Mouse (Mus musculus): Measurements from ENCODE around the gene Surf4.

Gene Surf4

GRCm38 (mm10) chr2:26933304-26934055 is at the start of gene Surf4, which contains the start of gene Stkld1:
Surf4 (minus strand) TSS chr2:26933928.
Stkld1 (plus strand) TSS chr2:26934047.
- DNase-seq, result peak; percentile 95

- peak; percentile 61 for DNase-seq
These were observed 46.6 kb upstream of the Surf4 start for GRCm38 (mm10) chr2:26980361-26980760.

DNA sequence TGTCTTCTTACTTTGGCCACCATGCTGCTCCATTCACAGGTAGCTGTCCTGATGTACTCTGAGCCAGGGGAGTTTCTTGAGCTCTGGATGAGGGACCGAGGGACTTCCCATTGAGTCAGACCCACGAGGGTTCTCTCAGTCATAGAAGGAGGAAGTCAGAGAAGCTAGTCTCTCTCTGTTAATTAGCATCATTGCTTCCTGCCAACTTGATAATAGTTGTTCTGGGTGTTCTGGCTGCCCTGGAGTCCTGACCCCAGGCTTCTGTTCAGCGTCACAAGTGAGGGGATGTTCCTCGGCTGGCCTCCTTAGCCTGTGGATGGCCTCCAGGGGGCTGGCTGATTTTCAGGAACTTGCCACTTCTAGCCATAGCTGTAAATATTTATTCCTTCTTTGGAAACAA is 40.2 kb upstream of the Surf4 start:
- no peak for DNase-seq

- no peak for DNase-seq
These were observed 39.4 kb upstream of the Surf4 start, which contains the start of gene Adamts13 for GRCm38 (mm10) chr2:26973116-26973515. Adamts13 (plus strand) TSS chr2:26973416.

DNA sequence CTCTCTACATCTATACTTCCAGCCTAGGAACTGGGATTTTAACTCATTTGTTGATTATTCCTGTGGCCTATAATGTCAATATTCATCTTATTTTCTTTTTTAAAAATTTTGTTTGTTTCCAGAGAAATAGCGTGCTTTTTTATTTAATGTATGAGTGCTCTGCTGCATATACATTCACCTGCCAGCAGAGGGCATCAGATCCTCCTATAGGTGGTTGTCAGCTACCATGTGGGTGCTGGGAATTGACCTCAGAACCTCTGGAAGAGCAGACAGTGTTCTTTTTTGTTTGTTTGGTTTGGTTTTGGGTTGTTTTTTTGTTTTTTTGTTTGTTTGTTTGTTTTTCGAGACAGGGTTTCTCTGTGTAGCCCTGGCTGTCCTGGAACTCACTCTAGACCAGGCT is 33.5 kb upstream of the Surf4 start:
- no peak for DNase-seq

DNA sequence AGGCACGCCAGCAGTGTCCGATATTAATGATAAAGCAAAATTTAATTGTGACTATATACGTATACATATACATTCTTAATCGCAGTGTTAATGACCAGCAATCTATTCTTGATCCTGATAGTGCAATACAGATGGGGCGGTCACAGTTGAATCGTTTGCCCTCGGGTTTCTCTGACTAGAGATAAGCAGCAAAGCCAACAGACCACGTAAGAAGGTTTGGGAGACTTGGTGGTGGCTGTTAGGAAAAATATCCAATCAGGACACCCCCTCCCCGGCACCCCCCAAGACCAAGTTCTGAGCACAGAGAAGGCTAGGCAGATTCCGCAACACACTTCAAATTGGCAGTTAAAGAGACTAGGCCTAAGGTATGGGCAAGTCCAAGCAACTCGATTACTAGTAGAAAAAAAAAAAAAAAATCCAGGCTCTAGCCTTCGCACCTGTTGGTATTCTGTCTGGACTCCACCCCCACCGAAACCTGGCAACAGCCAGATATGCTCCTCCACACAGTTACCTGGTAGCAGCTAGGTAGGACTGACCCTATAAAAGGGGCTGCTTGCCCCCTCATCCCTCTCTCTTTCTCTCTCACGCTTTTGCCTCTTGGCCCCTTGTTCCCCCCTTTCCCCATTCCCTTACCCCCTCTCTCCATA is 31.1 kb upstream of the Surf4 start:
- no peak for DNase-seq

DNA sequence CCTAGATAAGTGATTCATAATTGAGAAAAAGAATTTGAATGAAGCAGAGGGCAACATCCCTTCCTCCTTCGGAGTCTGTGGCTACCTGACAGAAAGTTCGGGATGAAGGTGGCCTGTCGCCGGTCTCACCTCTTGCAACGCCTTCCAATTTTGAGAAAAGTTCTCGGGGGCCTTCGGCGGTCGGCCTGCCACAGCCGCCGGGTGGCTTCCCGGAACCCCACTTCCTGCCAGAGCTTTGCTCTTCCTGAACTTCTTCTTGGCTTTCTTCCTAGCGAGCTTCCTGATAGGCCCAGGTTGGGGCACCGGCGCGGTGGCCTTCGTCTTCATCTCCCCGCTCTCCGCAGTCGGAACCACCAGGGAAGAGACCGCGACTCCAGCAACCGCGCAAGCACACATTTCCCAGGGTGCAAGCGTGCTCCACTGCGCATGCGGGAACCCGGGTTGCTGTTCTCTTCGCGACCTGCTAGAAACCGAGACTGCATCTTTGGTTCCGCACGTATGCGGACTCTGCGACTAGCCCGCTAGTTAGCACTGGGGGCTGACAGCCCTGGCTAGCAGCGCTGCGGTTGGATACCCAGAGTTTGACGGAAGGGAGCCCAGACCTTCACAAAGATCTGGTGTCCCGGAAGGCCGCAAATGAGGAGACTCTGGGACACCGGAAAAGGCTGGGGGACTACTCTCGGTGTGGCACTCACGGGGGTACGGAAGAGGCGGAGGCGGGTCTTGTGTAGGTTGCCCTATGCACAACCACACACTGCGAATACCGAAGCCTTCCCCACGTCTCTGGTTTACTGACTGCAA is 30.4 kb upstream of the Surf4 start, which contains the start of gene Rexo4:
TSS of gene Rexo4 (minus strand) at position 464 of the 801 bp plus-strand sequence.
- peak; percentile 92 for DNase-seq

GRCm38 (mm10) chr2:26960756-26961155 is 27.0 kb upstream of the Surf4 start:
- DNase-seq, result peak; percentile 45

- DNase-seq, result no peak
These were observed 23.7 kb upstream of the Surf4 start for GRCm38 (mm10) chr2:26957488-26957859.

DNA sequence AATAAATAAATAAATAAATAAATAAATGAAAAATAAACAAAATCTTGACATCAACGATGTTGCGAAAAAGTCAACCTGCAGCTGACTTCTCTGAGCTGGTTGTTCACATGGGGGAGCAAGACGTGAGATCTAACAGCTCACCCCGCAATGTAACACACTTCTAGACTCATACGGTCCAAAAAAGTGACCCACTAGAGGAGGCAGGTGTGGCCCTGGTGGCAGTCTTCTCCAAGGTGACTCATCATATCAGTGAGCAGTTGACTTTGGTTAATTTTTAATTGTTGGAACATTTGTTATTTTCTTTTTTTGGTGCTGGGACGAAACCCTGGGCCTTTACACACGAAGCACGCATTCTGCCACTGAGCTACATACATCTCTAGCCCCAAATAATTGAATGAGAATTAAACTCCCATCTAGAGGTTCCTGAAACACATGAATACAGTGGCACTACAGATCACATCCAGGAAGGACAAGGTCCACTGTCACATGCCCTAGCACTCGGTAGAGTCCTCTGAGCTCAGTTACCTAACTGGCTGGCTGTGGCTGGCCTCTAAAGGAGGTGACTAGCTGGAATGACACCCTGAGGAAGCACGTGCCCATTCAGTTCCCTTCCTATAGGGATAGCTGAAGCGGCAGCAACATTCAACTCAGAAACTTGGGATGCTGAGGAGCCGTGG is 23.2 kb upstream of the Surf4 start:
- DNase-seq, result no peak

- DNase-seq, result peak; percentile 58
These were observed 21.1 kb upstream of the Surf4 start for GRCm38 (mm10) chr2:26954735-26955395.

- DNase-seq, result no peak
These were observed 19.1 kb upstream of the Surf4 start for GRCm38 (mm10) chr2:26952866-26953265.

DNA sequence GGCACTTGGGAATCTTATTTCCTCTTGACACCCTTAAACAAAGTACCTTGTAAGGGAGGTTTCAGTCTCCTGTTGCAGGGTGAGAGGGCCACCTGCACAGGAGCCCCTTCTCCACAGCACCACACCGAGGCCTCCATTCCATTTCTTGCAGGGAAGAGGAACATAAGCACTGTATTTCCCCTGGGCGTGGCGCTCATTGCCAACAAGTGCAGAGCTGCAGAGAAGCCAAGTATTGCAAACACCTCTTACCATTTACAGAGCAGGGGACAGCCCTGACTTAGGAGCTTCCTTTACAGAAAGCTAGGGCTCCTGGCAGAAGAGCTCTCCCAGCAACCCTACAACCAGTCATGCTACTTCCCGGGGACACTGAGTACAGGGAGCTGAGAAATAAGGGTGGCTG is 18.5 kb upstream of the Surf4 start:
- no peak for DNase-seq

DNA sequence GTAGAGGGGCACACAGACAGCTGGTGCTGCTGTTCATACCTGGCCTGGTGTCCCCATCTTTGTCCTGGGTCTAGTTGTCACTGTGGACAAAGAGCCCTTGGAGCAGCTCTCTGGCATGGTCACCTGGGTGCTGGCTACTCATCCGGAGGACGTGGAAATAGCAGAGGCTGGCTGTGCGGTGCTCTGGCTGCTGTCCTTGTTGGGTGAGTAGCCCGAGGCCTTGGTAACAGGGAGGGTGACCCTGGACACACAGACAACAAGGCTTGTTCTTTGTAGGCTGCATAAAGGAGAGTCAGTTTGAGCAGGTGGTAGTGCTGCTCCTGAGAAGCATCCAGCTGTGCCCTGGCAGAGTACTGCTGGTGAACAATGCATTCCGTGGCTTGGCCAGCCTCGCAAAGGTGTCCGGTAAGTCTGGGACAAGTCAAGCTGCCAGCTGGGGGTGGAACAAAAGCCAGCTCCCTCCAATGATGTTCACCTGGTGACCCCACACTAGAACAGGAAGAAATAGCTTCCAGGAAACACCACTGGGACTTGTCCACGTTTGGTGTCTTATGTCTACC is 17.7 kb upstream of the Surf4 start:
- no peak for DNase-seq

DNA sequence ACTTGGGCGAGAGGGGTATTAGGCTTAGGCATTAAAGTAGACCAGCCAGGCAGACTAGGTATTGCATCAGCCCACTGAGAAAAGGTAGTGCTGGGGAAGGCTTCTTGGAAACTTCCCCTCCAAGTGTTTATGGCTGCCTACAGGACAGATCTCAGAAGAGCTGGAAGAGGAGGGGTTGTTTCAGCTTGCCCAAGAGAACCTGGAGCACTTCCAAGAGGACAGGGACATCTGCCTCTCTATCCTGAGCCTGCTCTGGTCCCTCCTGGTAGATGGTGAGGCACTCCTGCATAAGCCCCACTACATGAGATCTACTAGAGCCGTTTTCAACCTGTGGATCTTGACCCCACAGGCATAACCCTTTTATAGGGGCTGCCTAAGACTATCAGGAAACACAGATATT is 16.7 kb upstream of the Surf4 start:
- DNase-seq, result no peak

GRCm38 (mm10) chr2:26943253-26943652 is 9.5 kb upstream of the Surf4 start:
- no peak for DNase-seq

- DNase-seq, result no peak
These were observed 7.8 kb upstream of the Surf4 start for GRCm38 (mm10) chr2:26941539-26941938.

GRCm38 (mm10) chr2:26936425-26936824 is 2.7 kb upstream of the Surf4 start:
- DNase-seq, result peak; percentile 70

GRCm38 (mm10) chr2:26935286-26935685 is 1.6 kb upstream of the Surf4 start:
- peak; percentile 55 for DNase-seq

GRCm38 (mm10) chr2:26932473-26933303 is 1.0 kb downstream of the Surf4 start:
- peak; percentile 58 for DNase-seq

GRCm38 (mm10) chr2:26930390-26930789 is 3.3 kb downstream of the Surf4 start:
- DNase-seq, result peak; percentile 86

Data from thymus, postnatal 14 days (tissue).